Mouse (Mus musculus): Measurements from ENCODE around the gene 2610001J05Rik. TPM values are rescaled to one million over a fixed set of nuclear protein-coding genes. Genes with fewer than 3 reads are reported as not detected.
A peak's percentile ranks its signal among the peaks of the same experiment; 100 is the strongest.

Gene 2610001J05Rik
- polyA plus RNA-seq, 1 experiment from 2014 or later = 74.0 TPM

DNA sequence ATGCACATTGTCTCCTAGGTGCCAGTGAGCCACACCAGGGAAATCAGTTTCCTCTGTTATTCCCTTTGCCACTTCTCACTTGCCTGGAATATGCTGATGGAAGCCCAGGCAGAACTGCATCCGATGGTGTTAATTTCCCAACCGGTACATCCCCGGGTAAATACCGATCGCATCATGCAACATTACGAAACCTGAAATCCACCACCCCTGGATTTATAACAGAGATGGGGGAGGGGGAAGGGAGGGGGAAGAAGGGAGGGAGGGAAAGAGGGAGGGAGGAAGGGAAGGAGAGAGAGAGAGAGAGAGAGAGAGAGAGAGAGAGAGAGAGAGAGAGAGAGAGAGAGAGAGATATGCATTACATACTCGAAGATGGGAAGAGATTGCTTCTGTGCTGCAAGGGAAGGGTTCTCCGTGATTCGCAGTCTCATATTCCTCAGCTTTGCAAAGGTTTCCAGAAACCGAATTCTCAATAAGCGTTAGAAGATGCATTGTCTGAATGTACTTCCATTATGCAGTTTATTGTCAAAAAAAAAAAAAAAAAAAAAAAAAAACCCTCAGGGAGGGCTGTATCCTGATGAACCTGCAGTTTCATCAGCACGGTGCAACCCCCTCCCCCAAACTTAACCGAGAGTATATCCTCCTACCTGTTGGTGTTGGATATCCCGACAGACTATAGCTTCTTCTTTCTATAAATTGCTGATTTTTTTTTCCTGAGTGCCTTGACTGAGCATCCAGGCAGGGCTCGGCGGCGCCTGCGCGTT lies 33.2 kb downstream of the 2610001J05Rik start:
- ATAC-seq (replicated peaks; ENCODE audit: low FRiP score) (no peak; the same call in 1 of the 2 replicates), DNase-seq (ENCODE audit: low spot score) (no peak)
- Histone ChIP-seq H3K27me3 (replicated peaks; ENCODE audit: control insufficient read depth, insufficient read depth, low read length) (peaks cover 6% of the 10 kb centered on the region; the same call in 1 of the 2 replicates), H3K9ac (ENCODE audit: low read depth, low read length) (peak overlapping the region; percentile 69; the same call in 1 of the 2 replicates), H3K36me3 (ENCODE audit: control insufficient read depth, insufficient read depth, low read length) (no peaks in the 10 kb centered on the region), H3K4me1 (replicated peaks; ENCODE audit: control insufficient read depth, insufficient read depth, low read length) (no peaks in the 10 kb centered on the region), H3K9me3 (ENCODE audit: control insufficient read depth, low read length) (no peaks in the 10 kb centered on the region), H3K4me3 (ENCODE audit: low read depth, low read length) (peak overlapping the region; percentile 54), H3K27ac (ENCODE audit: low read depth, low read length) (no peak overlapping the region), H3K4me2 (peak overlapping the region; percentile 95)
- WGBS = 3% methylated on average over 19 of the region's 19 CpGs

DNA sequence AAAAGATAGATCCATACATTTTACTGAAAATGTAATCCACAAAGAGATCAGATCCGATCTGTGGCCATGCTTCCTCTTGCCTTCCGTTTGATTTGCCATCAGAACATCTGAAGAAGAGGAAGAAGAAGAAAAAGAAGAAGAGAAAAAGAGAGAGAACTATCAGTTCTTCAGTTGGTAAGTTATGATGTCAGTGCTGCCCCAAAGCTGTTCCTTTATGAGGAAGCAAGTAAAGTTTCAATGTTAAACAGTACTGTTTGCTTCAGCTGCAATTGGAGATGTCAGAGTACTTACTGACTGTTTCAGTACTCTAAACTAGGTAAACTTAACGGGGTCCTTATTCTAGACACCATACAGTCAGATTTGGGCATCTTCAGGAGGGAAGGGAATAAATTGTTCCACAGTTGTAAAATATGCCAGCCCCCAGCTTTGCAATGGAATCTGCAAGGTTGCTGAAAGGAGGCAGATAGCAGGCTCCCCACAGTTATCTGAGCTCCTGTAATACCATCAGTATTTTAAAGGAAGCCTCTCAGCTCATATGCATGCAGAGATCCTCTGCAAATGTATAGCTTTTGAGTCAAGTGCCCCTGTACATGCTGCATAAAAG lies 34.2 kb downstream of the 2610001J05Rik start:
- WGBS = 48% methylated on average over 3 of the region's 3 CpGs
- Histone ChIP-seq H3K9ac (ENCODE audit: low read depth, low read length) (no peak overlapping the region), H3K4me2 (peak overlapping the region; percentile 95; the same call in 1 of the 2 replicates), H3K36me3 (ENCODE audit: control insufficient read depth, insufficient read depth, low read length) (no peaks in the 10 kb centered on the region), H3K27me3 (replicated peaks; ENCODE audit: control insufficient read depth, insufficient read depth, low read length) (peaks cover 6% of the 10 kb centered on the region; the same call in 1 of the 2 replicates), H3K4me1 (replicated peaks; ENCODE audit: control insufficient read depth, insufficient read depth, low read length) (no peaks in the 10 kb centered on the region), H3K9me3 (ENCODE audit: control insufficient read depth, low read length) (no peaks in the 10 kb centered on the region), H3K4me3 (ENCODE audit: low read depth, low read length) (no peak overlapping the region), H3K27ac (ENCODE audit: low read depth, low read length) (no peak overlapping the region)
- DNase-seq (ENCODE audit: low spot score) = no peak
- ATAC-seq (replicated peaks; ENCODE audit: low FRiP score) = no peak

DNA sequence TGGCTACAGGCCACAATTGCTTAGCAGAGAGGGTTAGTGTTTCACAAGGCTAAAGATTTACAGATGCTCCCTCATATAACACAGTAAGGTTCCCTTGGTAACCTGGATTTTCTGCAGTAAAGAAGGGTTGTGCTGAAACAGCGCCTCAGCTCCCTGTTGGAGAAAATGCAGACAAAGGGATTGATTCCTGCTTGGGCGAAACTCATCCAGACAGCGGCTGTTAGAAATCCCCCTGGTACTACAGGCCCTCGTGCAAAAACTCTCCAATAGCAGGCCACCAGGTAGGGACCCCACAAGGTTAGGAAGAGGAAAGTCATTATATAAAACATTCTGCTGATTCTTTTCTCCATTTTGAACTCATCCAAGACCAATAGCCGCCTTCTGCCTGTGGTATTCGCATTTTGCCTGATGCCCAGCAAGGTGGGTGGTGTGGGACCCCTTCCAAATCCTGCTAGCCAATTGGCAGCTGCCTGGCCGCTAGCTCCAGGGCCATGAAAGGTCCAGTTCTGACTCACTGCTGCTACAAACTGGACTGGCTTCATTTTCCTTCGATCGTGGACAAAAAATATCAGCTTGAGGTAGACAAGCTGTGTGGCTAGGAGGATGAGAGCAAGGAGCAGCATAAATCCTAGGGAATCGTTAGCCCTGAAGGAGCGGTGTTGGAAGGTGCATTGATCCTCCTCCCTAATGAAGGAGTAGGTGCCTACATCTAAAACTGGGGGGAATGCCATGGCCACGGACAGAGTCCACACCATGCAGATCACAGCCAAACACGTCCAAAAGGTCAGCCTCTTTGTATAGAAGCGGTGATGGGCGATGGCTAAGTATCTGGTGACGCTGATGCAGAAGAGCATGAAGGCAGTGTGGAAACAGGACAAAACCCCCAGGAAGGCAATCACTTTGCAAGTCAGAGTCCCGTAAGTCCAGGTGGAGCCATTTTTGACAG lies 35.3 kb downstream of the 2610001J05Rik start:
- H3K27me3 ChIP-seq (replicated peaks; ENCODE audit: control insufficient read depth, insufficient read depth, low read length) = peaks cover 6% of the 10 kb centered on the region; the same call in 1 of the 2 replicates
- DNase-seq (ENCODE audit: low spot score) (no peak), ATAC-seq (replicated peaks; ENCODE audit: low FRiP score) (no peak)
- no peaks in the 10 kb centered on the region for H3K4me1 ChIP-seq (replicated peaks; ENCODE audit: control insufficient read depth, insufficient read depth, low read length)
- H3K4me3 ChIP-seq (ENCODE audit: low read depth, low read length) = no peak overlapping the region
- H3K36me3 ChIP-seq (ENCODE audit: control insufficient read depth, insufficient read depth, low read length) = no peaks in the 10 kb centered on the region
- no peak overlapping the region for H3K9ac ChIP-seq (ENCODE audit: low read depth, low read length)
- no peaks in the 10 kb centered on the region for H3K9me3 ChIP-seq (ENCODE audit: control insufficient read depth, low read length)
- H3K27ac ChIP-seq (ENCODE audit: low read depth, low read length) = no peak overlapping the region
- no peak overlapping the region for H3K4me2 ChIP-seq
- WGBS = 67% methylated on average over 17 of the region's 17 CpGs

DNA sequence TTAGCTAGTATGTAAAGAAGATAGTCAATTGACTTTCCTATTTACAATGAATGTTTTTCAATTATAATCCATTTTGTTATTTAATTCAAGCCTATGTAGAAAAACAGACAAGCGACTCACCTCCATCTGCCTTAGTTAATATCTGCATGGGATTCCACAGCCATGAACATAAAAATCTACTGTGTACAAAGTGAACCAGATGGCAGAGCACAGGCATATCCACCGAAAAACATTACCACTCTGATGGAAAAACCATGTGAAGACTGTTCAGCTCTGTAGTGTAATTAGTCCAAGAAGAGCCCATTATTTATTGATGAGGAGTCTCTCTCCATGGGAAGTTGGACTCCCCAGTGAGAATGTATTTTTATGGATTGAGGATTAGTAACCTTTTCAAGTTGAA lies 38.5 kb downstream of the 2610001J05Rik start:
- H3K9me3 ChIP-seq (ENCODE audit: control insufficient read depth, low read length) = no peaks in the 10 kb centered on the region
- DNase-seq (ENCODE audit: low spot score) = no peak
- H3K4me2 ChIP-seq = no peak overlapping the region
- no peak overlapping the region for H3K27ac ChIP-seq (ENCODE audit: low read depth, low read length)
- H3K4me1 ChIP-seq (replicated peaks; ENCODE audit: control insufficient read depth, insufficient read depth, low read length) = no peaks in the 10 kb centered on the region
- H3K9ac ChIP-seq (ENCODE audit: low read depth, low read length) = no peak overlapping the region
- H3K27me3 ChIP-seq (replicated peaks; ENCODE audit: control insufficient read depth, insufficient read depth, low read length) = peaks cover 6% of the 10 kb centered on the region; the same call in 1 of the 2 replicates
- H3K4me3 ChIP-seq (ENCODE audit: low read depth, low read length) = no peak overlapping the region
- no peak for ATAC-seq (replicated peaks; ENCODE audit: low FRiP score)
- WGBS = 76% methylated on average over 2 of the region's 2 CpGs
- no peaks in the 10 kb centered on the region for H3K36me3 ChIP-seq (ENCODE audit: control insufficient read depth, insufficient read depth, low read length)

DNA sequence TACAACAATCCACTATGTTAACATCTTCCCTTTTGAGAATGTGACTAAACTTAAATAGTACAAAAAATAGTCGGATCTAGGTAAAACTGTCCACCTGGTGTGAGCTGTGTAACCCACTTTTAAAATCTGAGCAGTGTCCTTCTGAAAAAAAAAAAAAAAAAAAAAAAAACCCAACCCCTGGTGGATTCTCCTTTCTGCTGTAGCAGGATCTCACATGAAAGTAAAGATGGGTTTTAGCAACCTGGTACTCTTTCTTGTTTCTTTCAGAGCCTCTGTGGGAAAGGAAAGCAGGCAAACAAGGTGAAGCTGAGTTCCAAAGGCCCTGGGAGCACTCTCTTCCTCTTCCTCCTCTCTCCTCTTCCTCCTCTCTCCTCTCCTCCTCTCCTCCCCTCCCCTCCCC lies 42.4 kb downstream of the 2610001J05Rik start:
- Histone ChIP-seq H3K36me3 (ENCODE audit: control insufficient read depth, insufficient read depth, low read length) (no peaks in the 10 kb centered on the region), H3K4me1 (replicated peaks; ENCODE audit: control insufficient read depth, insufficient read depth, low read length) (no peaks in the 10 kb centered on the region), H3K27me3 (replicated peaks; ENCODE audit: control insufficient read depth, insufficient read depth, low read length) (no peaks in the 10 kb centered on the region), H3K27ac (ENCODE audit: low read depth, low read length) (no peak overlapping the region), H3K9me3 (ENCODE audit: control insufficient read depth, low read length) (no peaks in the 10 kb centered on the region), H3K4me2 (no peak overlapping the region), H3K9ac (ENCODE audit: low read depth, low read length) (no peak overlapping the region), H3K4me3 (ENCODE audit: low read depth, low read length) (no peak overlapping the region)
- WGBS = 65% methylated on average over 1 of the region's 1 CpGs
- DNase-seq (ENCODE audit: low spot score) (no peak), ATAC-seq (replicated peaks; ENCODE audit: low FRiP score) (no peak)

Other genes starting within 250 kb of the 2610001J05Rik start
- 12.9 and 14.0 TPM in 2 replicates for gene Bmt2, start 193.6 kb downstream of the 2610001J05Rik start, polyA plus RNA-seq (2014; fragmentation: Nextera tagmentation; extraction: Ambion mirVana)
- gene Gpr85, start 31.6 kb downstream of the 2610001J05Rik start, polyA plus RNA-seq (2014; fragmentation: Nextera tagmentation; extraction: Ambion mirVana) = 5.1 and 5.7 TPM in 2 replicates

Data from liver, embryonic 11.5 days (tissue).